Mouse (Mus musculus) thymus, postnatal 10 days (tissue): ENCODE data around the gene Gm9972.

Experiments used
- DNase-seq, 2 experiments: peaks; one replicate each; pipeline ENCODE4 v3.0.0; 2021; ENCODE audit warnings: low spot score in 2 of 2

Gm9972 gene

DNA sequence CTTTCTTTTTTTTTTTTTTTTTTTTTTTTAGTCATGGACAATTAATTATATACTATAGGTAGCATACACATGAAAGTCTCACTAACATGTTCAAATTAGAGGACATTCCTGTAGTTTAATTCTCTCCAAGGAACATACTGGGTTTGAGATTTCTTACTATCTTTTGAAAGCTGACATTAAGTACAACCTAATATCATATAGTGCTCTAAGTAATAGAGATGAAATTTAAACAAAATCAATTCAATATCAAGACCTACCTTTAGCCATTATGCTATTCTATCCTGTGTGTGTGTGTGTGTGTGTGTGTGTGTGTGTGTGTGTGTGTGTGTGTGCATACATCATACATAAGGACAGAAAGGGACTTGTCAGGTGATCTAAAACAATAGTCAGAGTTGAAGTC lies at the start of gene Gm9972:
Gene Gm9972 (plus strand): TSS at position 301 of the 400 bp plus-strand sequence.
- DNase-seq = no peak

DNA sequence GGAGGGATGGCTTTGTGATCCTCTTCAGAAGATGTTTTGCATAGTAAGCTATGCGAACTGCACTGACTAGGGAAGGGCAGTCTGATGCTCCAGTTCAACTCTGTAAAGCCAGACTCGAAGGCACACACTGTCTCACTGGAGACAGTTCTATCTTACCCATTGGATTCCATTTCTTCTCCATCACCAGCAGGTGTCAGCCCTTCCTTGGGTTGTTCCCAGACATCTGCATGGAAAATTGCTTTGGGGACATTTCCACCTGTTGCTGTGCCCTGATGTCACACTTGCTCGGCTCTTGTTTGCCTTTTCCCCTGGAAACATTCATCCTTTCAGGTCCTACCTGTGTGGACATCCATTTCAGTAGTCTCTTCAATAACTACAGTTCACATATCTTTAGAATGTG lies 36.4 kb upstream of the Gm9972 start:
- DNase-seq = no peak

DNA sequence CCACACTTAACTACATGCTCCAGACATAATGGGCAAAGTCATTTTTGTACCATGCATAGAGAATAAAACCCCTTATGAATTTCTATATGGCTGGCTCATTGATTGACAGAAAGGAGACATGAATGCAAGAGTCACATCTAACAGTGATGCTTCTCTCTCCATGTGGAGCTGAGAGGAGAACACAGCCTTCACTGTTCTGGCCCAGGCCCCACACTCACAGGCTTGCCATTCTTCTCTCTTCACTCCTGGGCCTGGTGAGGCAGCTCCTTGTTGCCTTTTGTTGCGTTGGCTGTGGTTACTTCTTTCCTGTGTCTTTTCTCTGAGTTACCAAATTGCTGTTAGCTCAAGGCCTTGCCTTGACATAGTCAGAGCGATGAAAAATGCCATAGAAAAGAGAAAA lies 23.6 kb upstream of the Gm9972 start:
- DNase-seq = no peak

DNA sequence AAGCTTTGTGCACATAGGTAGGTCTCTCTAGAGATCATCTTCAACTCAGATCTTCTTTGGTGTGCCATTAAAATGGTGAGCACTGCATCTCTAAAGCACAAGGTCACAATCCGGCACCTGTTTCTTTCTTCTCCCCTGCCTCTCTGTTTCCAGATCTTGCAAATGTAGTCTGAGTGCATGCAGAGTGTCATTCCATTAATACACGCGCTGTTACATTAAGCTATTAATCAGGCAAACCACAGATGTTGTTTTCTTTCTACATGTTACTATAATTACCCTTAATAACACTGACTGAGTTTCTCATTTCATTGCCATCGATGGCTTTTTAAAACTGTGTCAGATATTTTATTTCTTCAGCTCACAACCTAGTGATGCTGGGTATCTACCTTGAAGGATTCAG lies 22.6 kb upstream of the Gm9972 start:
- no peak for DNase-seq

DNA sequence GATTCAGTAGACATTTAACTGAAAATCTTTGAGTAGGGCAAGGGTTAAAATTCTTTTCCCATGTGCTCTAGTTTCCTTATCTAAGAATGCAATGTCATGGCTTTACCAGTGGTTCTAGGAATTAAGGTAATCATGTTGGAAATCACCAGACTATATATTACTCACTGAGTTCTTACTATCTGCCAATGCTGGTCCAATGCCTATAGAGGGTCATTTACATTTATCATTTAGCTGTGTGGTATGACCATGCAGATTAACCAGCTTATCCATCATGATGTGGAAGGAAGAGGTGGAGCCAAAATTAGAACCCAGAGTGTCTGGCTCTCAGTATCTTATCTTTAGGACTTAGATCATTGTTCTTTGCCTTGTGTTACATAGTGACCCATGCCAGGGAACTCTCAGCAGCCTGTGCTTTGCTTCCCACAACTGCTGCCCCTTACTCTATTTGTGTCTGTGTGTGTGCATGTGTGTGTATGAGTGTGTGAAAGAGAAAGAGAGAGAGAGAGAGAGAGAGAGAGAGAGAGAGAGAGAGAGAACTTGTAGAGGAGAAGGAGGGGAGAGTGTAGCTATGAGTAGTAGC lies 12.3 kb upstream of the Gm9972 start:
- DNase-seq = no peak

DNA sequence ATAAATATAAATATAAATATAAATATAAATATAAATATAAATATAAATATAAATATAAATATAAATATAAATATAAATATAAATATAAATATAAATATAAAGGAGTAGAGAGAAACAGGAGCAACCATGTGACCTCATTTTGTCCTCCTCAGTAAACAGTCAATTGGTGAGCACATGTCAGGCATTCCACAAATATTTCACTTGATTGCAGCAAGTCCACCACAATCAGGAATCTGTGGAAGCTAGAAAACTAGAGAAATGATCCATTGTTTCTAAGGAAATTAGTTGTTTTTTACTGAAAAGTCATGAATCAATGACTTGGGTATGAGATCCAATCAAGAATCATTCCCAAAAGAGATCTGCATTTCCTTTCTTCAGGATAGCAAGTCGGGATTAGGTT lies 5.7 kb upstream of the Gm9972 start:
- DNase-seq = no peak

DNA sequence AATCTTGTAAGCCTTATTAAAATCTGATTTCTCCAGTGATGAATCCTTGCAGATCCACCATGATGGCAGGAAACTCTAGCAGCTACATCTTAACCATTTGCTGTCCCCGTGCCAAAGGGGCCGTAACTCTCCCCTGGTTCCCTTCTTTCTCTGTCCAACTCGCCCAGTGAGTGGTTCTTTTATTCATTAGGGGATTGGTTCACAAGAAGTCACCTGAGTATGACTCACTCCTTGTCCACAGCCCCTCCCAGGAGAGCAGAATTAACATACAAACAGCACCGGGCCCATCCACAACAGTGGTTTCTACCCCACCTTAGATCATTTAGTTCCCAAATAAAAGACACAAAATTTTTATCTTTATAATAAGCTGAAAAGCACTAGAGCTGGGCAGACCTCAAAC lies 3.4 kb upstream of the Gm9972 start:
- DNase-seq = no peak

DNA sequence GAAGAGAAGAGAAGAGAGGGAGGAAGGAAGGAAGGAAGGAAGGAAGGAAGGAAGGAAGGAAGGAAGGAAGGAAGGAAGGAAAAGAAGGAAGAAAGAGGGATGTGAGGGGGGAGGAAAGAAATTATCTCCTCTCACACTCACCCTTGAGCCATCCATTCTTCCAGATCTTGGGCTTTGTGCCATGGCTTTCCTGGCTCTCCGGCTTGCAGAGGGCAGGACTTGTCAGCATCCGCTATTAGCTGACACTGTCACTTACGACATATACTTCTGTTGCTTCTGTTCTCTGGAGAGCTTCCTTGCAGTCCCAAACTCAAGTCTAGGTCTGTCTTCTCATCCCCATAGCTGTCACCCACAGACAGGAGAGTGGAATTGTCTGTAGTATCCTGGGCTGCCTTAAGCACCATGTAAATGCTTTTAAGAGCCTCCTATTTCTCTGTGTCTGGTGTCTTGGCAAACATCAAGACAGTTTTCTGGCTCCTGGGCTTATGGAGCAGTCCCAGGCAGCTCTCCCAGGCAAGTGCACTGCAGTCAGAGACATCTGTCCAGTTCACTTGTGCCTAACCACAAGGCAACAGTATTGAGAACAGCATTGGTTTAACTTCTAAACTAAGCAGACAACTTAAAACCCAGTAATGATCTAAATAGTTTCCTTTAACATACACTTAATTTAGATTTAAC lies 10.5 kb downstream of the Gm9972 start:
- DNase-seq = no peak

DNA sequence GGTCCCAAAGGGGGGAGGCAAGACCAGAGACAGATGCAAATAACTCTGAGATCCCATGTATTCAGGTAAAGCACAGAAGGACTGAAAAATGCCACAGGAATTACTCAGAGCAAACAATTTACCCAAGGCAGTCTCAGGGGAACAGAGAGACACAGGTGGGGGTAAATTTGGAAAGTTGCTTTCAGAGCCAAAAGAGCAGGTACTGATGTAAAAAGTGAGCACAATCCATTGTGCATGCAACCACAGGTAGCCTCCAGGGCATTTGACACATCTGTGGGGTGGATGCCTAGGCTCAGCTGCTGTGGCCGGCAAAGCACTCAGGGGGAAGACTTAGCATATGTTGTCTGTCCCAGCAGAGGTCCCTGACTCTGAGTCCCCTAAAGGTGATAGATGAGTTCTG lies 13.8 kb downstream of the Gm9972 start:
- DNase-seq = no peak

DNA sequence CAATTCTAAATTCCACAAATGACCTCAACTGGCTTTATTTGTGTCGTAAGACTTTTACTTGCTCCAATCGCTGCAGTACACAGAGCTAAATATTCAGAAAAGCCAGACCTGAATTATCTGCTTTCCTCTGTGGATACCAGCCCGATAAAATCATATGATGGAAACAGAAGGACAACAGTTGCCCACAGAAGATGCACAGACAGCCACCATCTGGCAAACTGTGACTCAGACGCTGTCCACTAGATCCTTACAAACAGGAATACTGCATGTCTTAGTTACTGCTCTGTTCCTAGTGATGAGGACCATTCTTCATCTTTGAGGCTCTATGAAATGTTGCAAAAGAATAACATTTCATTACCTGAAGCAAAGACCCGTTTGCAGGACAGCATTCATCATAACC lies 19.4 kb downstream of the Gm9972 start:
- DNase-seq = no peak

DNA sequence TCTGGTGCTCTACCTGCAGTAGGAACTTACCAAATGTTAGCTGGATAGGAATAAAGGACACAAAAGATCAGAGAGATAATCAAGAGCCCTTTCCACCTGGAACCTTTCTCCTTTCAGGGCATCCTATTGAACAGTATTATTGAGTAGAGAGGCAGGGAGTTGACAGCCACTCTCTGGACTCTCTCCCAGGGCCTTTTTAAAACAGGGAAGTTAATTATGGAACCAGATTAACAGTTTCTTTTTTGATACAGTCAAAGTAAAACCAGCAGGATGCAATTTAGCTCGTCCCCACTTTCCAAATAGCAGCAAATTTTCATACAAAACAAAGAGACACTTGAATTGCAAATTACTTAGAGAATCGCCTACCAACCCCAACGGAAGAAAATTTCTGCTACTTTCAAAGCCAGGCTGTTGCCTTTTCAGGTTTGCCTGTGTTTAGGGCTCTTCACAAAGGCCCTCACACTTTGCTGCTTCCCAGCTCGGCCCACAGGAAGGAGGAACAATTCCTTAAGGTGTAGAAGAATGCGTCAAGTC lies 24.0 kb downstream of the Gm9972 start:
- DNase-seq = no peak

DNA sequence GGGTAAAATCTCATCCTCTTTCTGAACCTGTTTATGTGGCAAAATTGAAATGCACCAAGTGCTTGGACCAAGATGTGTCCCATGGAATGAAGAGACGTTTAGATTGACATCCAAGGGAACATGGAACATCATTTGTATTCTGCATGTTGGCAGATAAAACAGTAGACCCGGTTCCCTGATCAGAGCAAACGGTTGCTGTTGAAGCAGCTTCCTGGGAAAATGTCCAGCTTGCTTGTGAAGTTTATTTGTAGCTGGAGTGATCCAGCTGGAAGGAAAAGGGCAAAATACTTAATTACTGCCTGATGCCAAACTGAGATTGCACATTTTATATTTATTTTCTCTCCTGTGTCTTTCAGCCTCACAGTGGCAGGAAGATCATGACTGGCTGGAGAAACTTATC lies 26.7 kb downstream of the Gm9972 start:
- DNase-seq = no peak

DNA sequence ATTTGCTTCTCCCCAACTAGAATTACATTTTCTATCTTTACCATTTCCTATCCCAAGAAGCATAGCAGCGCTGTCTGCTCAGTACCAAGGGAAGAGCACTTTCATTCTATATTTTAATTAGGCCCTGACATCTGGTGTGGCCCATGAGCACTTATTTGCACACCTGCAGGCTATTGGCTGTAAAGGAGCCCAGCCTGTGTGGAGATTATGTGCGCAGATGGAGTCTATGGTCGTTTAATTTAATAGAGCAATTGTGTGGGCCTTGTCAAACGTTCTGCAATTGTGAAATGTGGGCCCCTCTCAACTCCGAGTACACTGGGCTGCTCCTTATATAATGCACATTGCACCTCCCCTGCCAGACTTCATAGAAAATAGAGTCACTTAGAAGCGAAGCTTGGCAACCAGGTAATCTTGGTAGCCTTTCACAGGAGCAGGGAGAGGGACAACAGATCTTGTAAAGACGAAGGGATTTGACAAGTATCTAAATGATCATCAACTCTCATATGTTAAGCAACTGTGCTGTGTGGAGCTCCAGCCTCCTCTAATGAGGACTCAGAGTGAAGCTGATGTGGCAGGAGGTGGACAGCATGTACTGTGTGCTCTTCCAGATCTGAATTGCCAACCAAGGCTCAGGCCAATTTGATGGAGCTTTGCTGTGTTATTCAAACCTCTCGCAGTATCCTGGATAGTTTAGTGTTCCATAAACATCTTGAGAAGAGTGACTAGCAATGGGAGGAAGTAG lies 50.9 kb downstream of the Gm9972 start:
- DNase-seq = no peak
